Mouse (Mus musculus) liver, adult 2 months (tissue): ENCODE measurements at regions not wholly inside any gene's neighbourhood (a gene's known extent, or its start where the extent isn't known, plus 50 kb on each side); places are given as distances from the start of the nearest gene placed in this dataset.

ENCODE experiments used
- DNase-seq: peaks from one replicate; pipeline ENCODE4 v3.0.0-alpha.2; 2011; ENCODE audit warnings: low read depth, low spot score; ENCODE audit errors: extremely low read depth
- H3K27ac ChIP-seq: fragments of 200-500 bp; replicated peaks from 2 replicates; pipeline ENCODE4 v1.5.1; 2012; ENCODE audit warnings: low read depth, mild to moderate bottlenecking, control low read depth, inconsistent platforms, low read length; ENCODE audit not compliant: insufficient read depth
- H3K27me3 ChIP-seq: fragments of 200-500 bp; 2 replicates; pipeline ENCODE4 v1.6.1; 2012; ENCODE audit warnings: mild to moderate bottlenecking, moderate library complexity, low read length, inconsistent platforms; ENCODE audit not compliant: control insufficient read depth, insufficient read depth
- H3K36me3 ChIP-seq: fragments of 200-500 bp; 2 replicates; pipeline ENCODE4 v1.6.1; 2012; ENCODE audit warnings: low read length, inconsistent platforms; ENCODE audit not compliant: control insufficient read depth, insufficient read depth
- H3K4me1 ChIP-seq: fragments of 200-500 bp; 2 replicates; pipeline ENCODE4 v1.6.1; 2011; ENCODE audit warnings: low read length; ENCODE audit not compliant: control insufficient read depth, insufficient read depth
- H3K4me3 ChIP-seq: fragments of 200-500 bp; 2 replicates; pipeline ENCODE4 v1.5.1; 2011; ENCODE audit warnings: low read depth, mild to moderate bottlenecking, control low read depth, low read length, moderate library complexity; ENCODE audit not compliant: insufficient read depth
- H3K79me2 ChIP-seq: fragments of 200-500 bp; 2 replicates; pipeline ENCODE4 v1.6.1; 2012; ENCODE audit warnings: inconsistent platforms, mild to moderate bottlenecking, low read length, moderate library complexity; ENCODE audit not compliant: control insufficient read depth, insufficient read depth
- H3K9ac ChIP-seq: fragments of 200-500 bp; 2 replicates; pipeline ENCODE4 v1.6.1; 2012; ENCODE audit warnings: low read depth, mild to moderate bottlenecking, control low read depth, inconsistent platforms, low read length
- CTCF ChIP-seq: fragments of 200-500 bp; IDR thresholded peaks from 2 replicates; pipeline ENCODE4 v1.5.1; 2011; ENCODE audit warnings: low read depth, low read length, control low read depth
- POLR2A ChIP-seq: fragments of 200-500 bp; IDR thresholded peaks from 2 replicates; pipeline ENCODE4 v1.6.1; 2011; ENCODE audit warnings: low read length, control low read depth; ENCODE audit not compliant: insufficient read depth; ENCODE audit errors: extremely low read depth
- WGBS: fragments of 180-500 bp; shearing (Covaris S2); methylation state at CpG from one replicate; pipeline ENCODE4 v1.1.7; 2018; 5-methylcytosine and 5-hydroxymethylcytosine counted together

DNA sequence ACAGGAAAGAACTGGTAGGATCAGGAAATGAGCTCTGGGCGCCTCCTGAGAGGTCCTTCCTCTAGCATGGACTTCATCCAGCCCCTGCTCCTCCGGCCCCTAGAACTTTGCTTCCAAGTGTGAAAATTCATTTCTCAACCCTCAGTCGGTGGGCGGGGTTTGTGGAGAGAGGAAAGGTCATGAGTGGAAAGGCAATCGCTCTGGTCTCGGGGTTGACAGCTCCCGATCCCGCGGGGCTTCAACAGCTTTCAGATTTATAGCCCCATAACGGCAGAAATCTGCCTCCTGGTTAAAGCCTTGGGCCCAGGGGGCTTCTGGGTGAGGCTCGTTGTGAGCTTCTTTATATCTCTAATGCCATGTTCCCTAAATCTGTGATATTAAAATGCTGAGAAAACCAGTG is 184.2 kb upstream of the Spaca1 start:
- no peak for DNase-seq
- WGBS, result 72% methylated on average over 11 of the region's 11 CpGs
- H3K4me3 ChIP-seq, result no peak overlapping the region
- TF ChIP-seq CTCF (no peak), POLR2A (no peak)
- no peaks in the 10 kb centered on the region for H3K4me1 ChIP-seq
- no peaks in the 10 kb centered on the region for H3K27me3 ChIP-seq
- H3K79me2 ChIP-seq, result no peaks in the 10 kb centered on the region
- H3K36me3 ChIP-seq, result no peaks in the 10 kb centered on the region
- H3K9ac ChIP-seq, result no peak overlapping the region
- no peak overlapping the region for H3K27ac ChIP-seq

DNA sequence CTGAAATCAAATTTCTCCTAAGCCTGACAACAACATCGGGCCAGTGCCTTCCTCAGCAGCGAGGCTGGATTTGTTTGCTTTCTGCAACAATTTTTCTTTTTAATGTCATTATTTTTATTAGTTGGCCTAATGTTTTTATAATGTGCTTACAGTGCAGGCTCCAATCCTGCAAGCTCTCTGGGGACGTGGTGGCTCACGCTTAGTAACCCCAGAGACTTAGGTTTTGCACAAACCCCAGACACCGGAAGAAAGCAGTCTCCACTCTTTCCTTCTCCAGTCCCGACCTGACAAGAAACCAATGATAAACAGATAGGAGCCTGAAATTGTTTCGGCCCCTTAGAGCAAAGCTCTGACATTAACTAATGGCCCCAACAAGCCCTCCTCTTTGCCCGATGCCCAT is 184.7 kb upstream of the Spaca1 start:
- Histone ChIP-seq H3K79me2 (no peaks in the 10 kb centered on the region), H3K9ac (no peak overlapping the region), H3K36me3 (no peaks in the 10 kb centered on the region), H3K4me3 (no peak overlapping the region), H3K27ac (no peak overlapping the region), H3K27me3 (no peaks in the 10 kb centered on the region), H3K4me1 (no peaks in the 10 kb centered on the region)
- WGBS, result 84% methylated on average over 8 of the region's 8 CpGs
- TF ChIP-seq CTCF (no peak), POLR2A (no peak)
- DNase-seq, result no peak

- Histone ChIP-seq H3K36me3 (no peaks in the 10 kb centered on the region), H3K27ac (no peak overlapping the region), H3K4me1 (no peaks in the 10 kb centered on the region), H3K9ac (no peak overlapping the region), H3K27me3 (no peaks in the 10 kb centered on the region), H3K79me2 (no peaks in the 10 kb centered on the region), H3K4me3 (no peak overlapping the region)
- no peak for DNase-seq
- WGBS, result 74% methylated on average over 3 of the region's 3 CpGs
- TF ChIP-seq CTCF, result no peak
- no peak for TF ChIP-seq POLR2A
Observed at GRCm38 (mm10) chr4:34237791-34238190, 187.8 kb upstream of the Spaca1 start.

GRCm38 (mm10) chr4:34239624-34240023 is 189.6 kb upstream of the Spaca1 start:
- H3K79me2 ChIP-seq, result no peaks in the 10 kb centered on the region
- no peaks in the 10 kb centered on the region for H3K27me3 ChIP-seq
- H3K9ac ChIP-seq, result no peak overlapping the region
- no peaks in the 10 kb centered on the region for H3K36me3 ChIP-seq
- 65% methylated on average over 3 of the region's 3 CpGs for WGBS
- DNase-seq, result no peak
- H3K4me3 ChIP-seq, result no peak overlapping the region
- H3K27ac ChIP-seq, result no peak overlapping the region
- no peaks in the 10 kb centered on the region for H3K4me1 ChIP-seq
- no peak for TF ChIP-seq POLR2A
- TF ChIP-seq CTCF, result no peak

DNA sequence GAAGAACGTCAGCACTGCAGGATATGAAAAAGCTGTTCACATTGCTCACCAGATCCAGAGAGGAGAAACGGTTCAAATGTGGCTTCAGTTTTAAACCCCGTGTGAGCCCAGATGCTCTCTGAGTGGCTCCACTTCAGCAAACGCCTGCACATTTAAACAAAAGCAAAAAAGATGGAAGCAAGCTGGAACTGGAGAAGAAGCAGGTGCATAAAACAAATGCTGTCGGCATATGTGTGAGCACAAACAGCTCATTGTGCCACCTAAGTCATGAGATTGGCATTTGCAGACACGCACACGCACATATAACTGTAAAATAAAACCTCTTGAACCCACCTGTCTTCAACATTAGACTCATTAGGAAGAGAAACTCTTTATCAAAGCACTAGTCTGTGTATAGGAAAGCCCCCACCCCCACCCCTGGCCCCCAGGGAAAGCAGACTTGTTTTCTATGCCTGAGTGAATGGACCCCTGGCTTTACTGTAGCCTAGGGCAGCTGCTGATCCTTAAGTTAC is 191.1 kb upstream of the Spaca1 start:
- Histone ChIP-seq H3K4me1 (no peaks in the 10 kb centered on the region), H3K9ac (no peak overlapping the region), H3K36me3 (no peaks in the 10 kb centered on the region), H3K27me3 (no peaks in the 10 kb centered on the region), H3K79me2 (no peaks in the 10 kb centered on the region), H3K4me3 (no peak overlapping the region), H3K27ac (no peak overlapping the region)
- no peak for TF ChIP-seq CTCF
- TF ChIP-seq POLR2A, result no peak
- no peak for DNase-seq
- 81% methylated on average over 7 of the region's 7 CpGs for WGBS

- Histone ChIP-seq H3K36me3 (no peaks in the 10 kb centered on the region), H3K4me1 (no peaks in the 10 kb centered on the region), H3K9ac (no peak overlapping the region), H3K79me2 (no peaks in the 10 kb centered on the region), H3K27me3 (no peaks in the 10 kb centered on the region), H3K4me3 (no peak overlapping the region), H3K27ac (no peak overlapping the region)
- TF ChIP-seq CTCF, result no peak
- no peak for TF ChIP-seq POLR2A
- 85% methylated on average over 3 of the region's 3 CpGs for WGBS
- no peak for DNase-seq
Observed at GRCm38 (mm10) chr4:34241673-34242072, 191.7 kb upstream of the Spaca1 start.
